Mouse (Mus musculus) E14TG2a.4 (cell line): ENCODE measurements at regions not wholly inside any gene's neighbourhood (a gene's known extent, or its start where the extent isn't known, plus 50 kb on each side); places are given as distances from the start of the nearest gene placed in this dataset.

ENCODE experiments used
- CTCF ChIP-seq: conservative IDR thresholded peaks from 2 replicates; pipeline ENCODE4 v1.5.1; 2014; ENCODE audit warnings: low read length
- NANOG ChIP-seq: IDR thresholded peaks from 2 replicates; pipeline ENCODE4 v1.6.1; 2014; ENCODE audit warnings: borderline replicate concordance, low read length, mixed read lengths

DNA sequence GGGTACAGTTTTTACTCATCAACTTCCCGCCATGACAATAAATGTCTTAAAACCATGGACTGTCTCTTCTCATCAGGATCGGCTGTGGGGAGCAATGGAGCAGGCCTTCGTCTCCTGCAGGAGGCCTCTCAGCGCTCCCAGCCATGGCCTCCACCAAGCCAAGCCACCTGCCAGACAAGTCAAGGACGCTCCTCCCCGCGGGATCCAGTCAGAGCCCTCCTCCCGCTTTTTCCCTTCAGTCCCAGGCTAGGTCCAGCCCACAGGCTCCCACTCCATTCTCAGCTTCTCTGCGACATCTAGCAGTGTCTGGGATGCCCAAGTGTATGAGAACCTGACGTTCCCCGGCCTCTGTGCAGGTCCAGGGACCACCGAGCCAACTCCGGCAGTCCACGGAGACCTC lies 90.2 kb downstream of the Enc1 start:
- TF ChIP-seq CTCF, result no peak
- no peak for TF ChIP-seq NANOG
